Mouse (Mus musculus): ENCODE measurements at regions not wholly inside any gene's neighbourhood (a gene's known extent, or its start where the extent isn't known, plus 50 kb on each side); places are given as distances from the start of the nearest gene placed in this dataset.

- Histone ChIP-seq H3K27ac (ENCODE audit: low read length) (no peak overlapping the region), H3K9ac (replicated peaks; ENCODE audit: low read depth) (no peak overlapping the region), H3K4me1 (ENCODE audit: insufficient read depth, low read depth, low read length) (no peaks in the 10 kb centered on the region), H3K27me3 (replicated peaks; ENCODE audit: insufficient read depth, low read length) (no peaks in the 10 kb centered on the region), H3K36me3 (ENCODE audit: insufficient read depth, low read length) (no peaks in the 10 kb centered on the region), H3K4me2 (replicated peaks; ENCODE audit: low read depth, low read length) (no peak overlapping the region), H3K9me3 (ENCODE audit: low read length) (no peaks in the 10 kb centered on the region), H3K4me3 (ENCODE audit: low read depth, low read length) (no peak overlapping the region)
- WGBS = 70% methylated on average over 9 of the region's 9 CpGs
- no peak for DNase-seq (ENCODE audit: low spot score)
- no peak for TF ChIP-seq EP300 (IDR thresholded peaks at IDR 0.05)
- TF ChIP-seq CTCF (IDR thresholded peaks at IDR 0.05) = no peak
- no peak for ATAC-seq
Observed at GRCm38 (mm10) chr11:19554947-19555770, 369.0 kb upstream of the Spred2 start.

GRCm38 (mm10) chr11:19560452-19560851 lies 363.7 kb upstream of the Spred2 start:
- H3K9me3 ChIP-seq (ENCODE audit: low read length) = no peaks in the 10 kb centered on the region
- TF ChIP-seq CTCF (IDR thresholded peaks at IDR 0.05) = no peak
- no peak for TF ChIP-seq EP300 (IDR thresholded peaks at IDR 0.05)
- no peak overlapping the region for H3K27ac ChIP-seq (ENCODE audit: low read length)
- no peaks in the 10 kb centered on the region for H3K4me1 ChIP-seq (ENCODE audit: insufficient read depth, low read depth, low read length)
- no peak overlapping the region for H3K4me2 ChIP-seq (replicated peaks; ENCODE audit: low read depth, low read length)
- no peak for DNase-seq (ENCODE audit: low spot score)
- H3K27me3 ChIP-seq (replicated peaks; ENCODE audit: insufficient read depth, low read length) = no peaks in the 10 kb centered on the region
- ATAC-seq = no peak
- WGBS = 86% methylated on average over 7 of the region's 7 CpGs
- H3K36me3 ChIP-seq (ENCODE audit: insufficient read depth, low read length) = no peaks in the 10 kb centered on the region
- H3K4me3 ChIP-seq (ENCODE audit: low read depth, low read length) = no peak overlapping the region
- H3K9ac ChIP-seq (replicated peaks; ENCODE audit: low read depth) = no peak overlapping the region

- 78% methylated on average over 4 of the region's 4 CpGs for WGBS
- Histone ChIP-seq H3K27ac (ENCODE audit: low read length) (no peak overlapping the region), H3K9me3 (ENCODE audit: low read length) (no peaks in the 10 kb centered on the region), H3K4me2 (replicated peaks; ENCODE audit: low read depth, low read length) (no peak overlapping the region), H3K9ac (replicated peaks; ENCODE audit: low read depth) (no peak overlapping the region), H3K4me1 (ENCODE audit: insufficient read depth, low read depth, low read length) (no peaks in the 10 kb centered on the region), H3K36me3 (ENCODE audit: insufficient read depth, low read length) (no peaks in the 10 kb centered on the region), H3K4me3 (ENCODE audit: low read depth, low read length) (no peak overlapping the region), H3K27me3 (replicated peaks; ENCODE audit: insufficient read depth, low read length) (no peaks in the 10 kb centered on the region)
- TF ChIP-seq CTCF (IDR thresholded peaks at IDR 0.05) (no peak), EP300 (IDR thresholded peaks at IDR 0.05) (no peak)
- no peak for ATAC-seq
- no peak for DNase-seq (ENCODE audit: low spot score)
Observed at GRCm38 (mm10) chr11:19562668-19563067, 361.5 kb upstream of the Spred2 start.

- H3K27ac ChIP-seq (ENCODE audit: low read length) = no peak overlapping the region
- ATAC-seq (no peak), DNase-seq (ENCODE audit: low spot score) (no peak)
- WGBS = 69% methylated on average over 7 of the region's 7 CpGs
- no peak overlapping the region for H3K4me3 ChIP-seq (ENCODE audit: low read depth, low read length)
- no peaks in the 10 kb centered on the region for H3K9me3 ChIP-seq (ENCODE audit: low read length)
- no peaks in the 10 kb centered on the region for H3K4me1 ChIP-seq (ENCODE audit: insufficient read depth, low read depth, low read length)
- H3K9ac ChIP-seq (replicated peaks; ENCODE audit: low read depth) = no peak overlapping the region
- no peak for TF ChIP-seq CTCF (IDR thresholded peaks at IDR 0.05)
- no peak for TF ChIP-seq EP300 (IDR thresholded peaks at IDR 0.05)
- H3K4me2 ChIP-seq (replicated peaks; ENCODE audit: low read depth, low read length) = no peak overlapping the region
- H3K36me3 ChIP-seq (ENCODE audit: insufficient read depth, low read length) = no peaks in the 10 kb centered on the region
- no peaks in the 10 kb centered on the region for H3K27me3 ChIP-seq (replicated peaks; ENCODE audit: insufficient read depth, low read length)
Observed at GRCm38 (mm10) chr11:19585228-19585627, 338.9 kb upstream of the Spred2 start.

- Histone ChIP-seq H3K27ac (ENCODE audit: low read length) (no peak overlapping the region), H3K9me3 (ENCODE audit: low read length) (no peaks in the 10 kb centered on the region), H3K4me2 (replicated peaks; ENCODE audit: low read depth, low read length) (no peak overlapping the region), H3K9ac (replicated peaks; ENCODE audit: low read depth) (no peak overlapping the region), H3K27me3 (replicated peaks; ENCODE audit: insufficient read depth, low read length) (no peaks in the 10 kb centered on the region), H3K4me3 (ENCODE audit: low read depth, low read length) (no peak overlapping the region), H3K4me1 (ENCODE audit: insufficient read depth, low read depth, low read length) (no peaks in the 10 kb centered on the region), H3K36me3 (ENCODE audit: insufficient read depth, low read length) (no peaks in the 10 kb centered on the region)
- DNase-seq (ENCODE audit: low spot score) (no peak), ATAC-seq (no peak)
- TF ChIP-seq EP300 (IDR thresholded peaks at IDR 0.05) = no peak
- TF ChIP-seq CTCF (IDR thresholded peaks at IDR 0.05) = no peak
- 79% methylated on average over 6 of the region's 6 CpGs for WGBS
Observed at GRCm38 (mm10) chr11:19592506-19593355, 331.4 kb upstream of the Spred2 start.

- no peaks in the 10 kb centered on the region for H3K9me3 ChIP-seq (ENCODE audit: low read length)
- H3K9ac ChIP-seq (replicated peaks; ENCODE audit: low read depth) = no peak overlapping the region
- no peak overlapping the region for H3K4me2 ChIP-seq (replicated peaks; ENCODE audit: low read depth, low read length)
- H3K27me3 ChIP-seq (replicated peaks; ENCODE audit: insufficient read depth, low read length) = no peaks in the 10 kb centered on the region
- no peak for TF ChIP-seq CTCF (IDR thresholded peaks at IDR 0.05)
- no peak for TF ChIP-seq EP300 (IDR thresholded peaks at IDR 0.05)
- 46% methylated on average over 4 of the region's 4 CpGs for WGBS
- no peak overlapping the region for H3K4me3 ChIP-seq (ENCODE audit: low read depth, low read length)
- H3K36me3 ChIP-seq (ENCODE audit: insufficient read depth, low read length) = no peaks in the 10 kb centered on the region
- H3K4me1 ChIP-seq (ENCODE audit: insufficient read depth, low read depth, low read length) = no peaks in the 10 kb centered on the region
- no peak overlapping the region for H3K27ac ChIP-seq (ENCODE audit: low read length)
- DNase-seq (ENCODE audit: low spot score) = peak; percentile 45
- peak; percentile 26; the same call in 1 of the 2 replicates for ATAC-seq
Observed at GRCm38 (mm10) chr11:19595107-19595506, 329.1 kb upstream of the Spred2 start.
